Mouse (Mus musculus): Measurements from ENCODE around the gene Papss1.

DNA sequence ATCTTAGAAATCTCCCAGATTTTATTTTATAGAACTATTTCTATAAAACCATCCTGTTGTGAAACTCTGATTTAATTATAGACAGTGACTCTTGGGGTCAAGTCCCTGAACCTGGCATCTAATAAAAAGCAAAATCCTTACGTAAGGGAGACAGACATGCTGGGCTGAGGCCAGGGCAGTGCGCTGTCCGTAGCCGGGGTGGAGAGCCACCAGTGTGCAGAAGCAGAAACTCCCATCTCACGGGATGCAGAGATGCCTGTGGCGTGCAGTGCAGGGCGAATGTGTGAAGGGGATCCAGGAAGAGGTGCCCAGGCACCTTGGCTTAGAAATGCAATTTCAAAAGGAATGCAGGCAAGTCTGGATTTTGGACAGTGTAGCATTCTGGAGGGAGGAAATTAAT, 73.6 kb downstream of the Papss1 start:
- TF ChIP-seq EP300 (IDR thresholded peaks at IDR 0.05), result no peak
- no peak for TF ChIP-seq CTCF (IDR thresholded peaks at IDR 0.05)

Data from lung, postnatal 0 days (tissue).